In the genomic region with DNA sequence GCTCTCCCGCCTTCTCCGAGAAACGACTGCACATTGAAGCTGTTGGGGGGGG, we compare ENCODE assay signal across 7 mouse cellular contexts. TPM values are rescaled to one million over a fixed set of nuclear protein-coding genes. Genes with fewer than 3 reads are reported as not detected.
DNase-seq lines count a peak whose midpoint lies in the region; ATAC-seq and TF ChIP-seq lines count a peak whose summit lies in the region.

Gene Zfp384, plus strand, starts transcription at position 17 of the 52 bp plus-strand sequence.

- H3K79me2 ChIP-seq in CH12.LX (replicated peaks; ENCODE audit: control insufficient read depth, extremely low read depth, insufficient read depth, poor library complexity, severe bottlenecking) (peaks cover 32% of the 10 kb centered on the region), macrophage (ENCODE audit: inconsistent target) (peaks cover 39% of the 10 kb centered on the region)

- peaks cover 20 to 29% of the 10 kb centered on the region in 2 experiments for H3K36me3 ChIP-seq in CH12.LX (replicated peaks in 1 of 2; ENCODE audit: control insufficient read depth in 1 of 2, insufficient read depth in 1 of 2, low read length in 1 of 2)
- peaks cover 44% of the 10 kb centered on the region for H3K36me3 ChIP-seq in G1E (replicated peaks)
- peaks cover 8% of the 10 kb centered on the region for H3K36me3 ChIP-seq in forebrain, postnatal 0 days (ENCODE audit: insufficient read depth)
- H3K36me3 ChIP-seq in hindbrain, embryonic 15.5 days = peaks cover 24% of the 10 kb centered on the region; the same call in 1 of the 2 replicates
- H3K36me3 ChIP-seq in macrophage (ENCODE audit: inconsistent target) = peaks cover 28% of the 10 kb centered on the region

- dilution Hi-C loops in CH12.LX (cut with MboI; ENCODE audit: extremely low pct_ligation_motif_present, extremely low pct_unique_long_range_greater_than_20kb, low sequenced_read_pairs) = no loop called here

- peak within 1 kb of the TSS; percentile 70 for H3K27ac ChIP-seq in CH12.LX (ENCODE audit: insufficient read depth, low read depth)
- peak within 1 kb of the TSS; percentile 97 for H3K27ac ChIP-seq in forebrain, postnatal 0 days (ENCODE audit: low read depth, low read length)
- H3K27ac ChIP-seq in hindbrain, embryonic 15.5 days (replicated peaks) = peak within 1 kb of the TSS; percentile 98
- H3K27ac ChIP-seq in macrophage = peak within 1 kb of the TSS; percentile 96

- H3K9me3 ChIP-seq in CH12.LX (replicated peaks; ENCODE audit: low read length) = no peaks in the 10 kb centered on the region
- no peaks in the 10 kb centered on the region for H3K9me3 ChIP-seq in G1E (replicated peaks)
- H3K9me3 ChIP-seq in forebrain, postnatal 0 days (ENCODE audit: low read length) = no peaks in the 10 kb centered on the region
- H3K9me3 ChIP-seq in hindbrain, embryonic 15.5 days = no peaks in the 10 kb centered on the region

- H3K4me1 ChIP-seq in CH12.LX (ENCODE audit: control insufficient read depth in 1 of 2, insufficient read depth in 2 of 2) (peaks cover 0 to 45% of the 10 kb centered on the region in 2 experiments; a peak in 2 of 4 replicates), G1E (ENCODE audit: insufficient read depth, low read depth, low read length) (peaks cover 44% of the 10 kb centered on the region)
- H3K4me1 ChIP-seq in forebrain, postnatal 0 days (ENCODE audit: insufficient read depth) = no peaks in the 10 kb centered on the region
- peaks cover 46% of the 10 kb centered on the region for H3K4me1 ChIP-seq in hindbrain, embryonic 15.5 days (replicated peaks)

- TF ChIP-seq RAD21 in CH12.LX (IDR thresholded peaks at IDR 0.05; ENCODE audit: low read depth, low read length) = no peak

- 0% methylated on average over 2 of the region's 3 CpGs for WGBS in forebrain, postnatal 0 days
- 0% methylated on average over 2 of the region's 3 CpGs for WGBS in hindbrain, embryonic 15.5 days
- WGBS in macrophage (ENCODE audit: missing documents) = 0% methylated on average over 3 of the region's 3 CpGs

- in situ Hi-C loops in CH12.LX (cut with MboI; ENCODE audit: low pct_ligation_motif_present, low pct_unique_long_range_greater_than_20kb, low sequenced_read_pairs) = no loop called here

- DNase-seq in CH12.LX (ENCODE audit: extremely low read depth) (no peak), G1E (ENCODE audit: low spot score) (no peak)
- DNase-seq in forebrain, postnatal 0 days = no peak
- no peak for DNase-seq in cerebellum, adult 9-11 months
- no peak for DNase-seq in urinary bladder, postnatal 36 days (ENCODE audit: low spot score in 2 of 2)

- H3K4me2 ChIP-seq in CH12.LX (ENCODE audit: insufficient read depth, low read depth, poor library complexity, severe bottlenecking) = peak within 1 kb of the TSS; percentile 71
- peak within 1 kb of the TSS; percentile 72 for H3K4me2 ChIP-seq in forebrain, postnatal 0 days (ENCODE audit: low read depth)
- H3K4me2 ChIP-seq in hindbrain, embryonic 15.5 days = peak within 1 kb of the TSS; percentile 94

- TF ChIP-seq POLR2A in CH12.LX (IDR thresholded peaks at IDR 0.05; ENCODE audit: low read depth, low read length) = no peak

- H3K4me3 ChIP-seq in CH12.LX (replicated peaks in 1 of 3; ENCODE audit: low read depth in 2 of 3, low read length in 2 of 3, poor library complexity in 1 of 3) (peak within 1 kb of the TSS; percentile 79 to 94 (median 79)), G1E (ENCODE audit: low read depth, low read length) (peak within 1 kb of the TSS; percentile 83), macrophage (ENCODE audit: inconsistent target) (peak within 1 kb of the TSS; percentile 74)
- peak within 1 kb of the TSS; percentile 96 for H3K4me3 ChIP-seq in forebrain, postnatal 0 days (ENCODE audit: low read depth, low read length)
- H3K4me3 ChIP-seq in hindbrain, embryonic 15.5 days = peak within 1 kb of the TSS; percentile 74

- no peak for ATAC-seq in G1E (ENCODE audit: extremely low read depth, insufficient number of reproducible peaks, low FRiP score, poor library complexity, severe bottlenecking)
- ATAC-seq in forebrain, postnatal 0 days = no peak
- no peak for ATAC-seq in hindbrain, embryonic 15.5 days (ENCODE audit: low FRiP score, low read depth)

- no peak for TF ChIP-seq EP300 in CH12.LX (IDR thresholded peaks at IDR 0.05; ENCODE audit: low read length)

- H3K27me3 ChIP-seq in CH12.LX (replicated peaks) (no peaks in the 10 kb centered on the region), G1E (ENCODE audit: insufficient read depth, low read length) (peaks cover 2% of the 10 kb centered on the region; the same call in 1 of the 2 replicates)
- H3K27me3 ChIP-seq in forebrain, postnatal 0 days (ENCODE audit: insufficient read depth, low read length) = no peaks in the 10 kb centered on the region
- H3K27me3 ChIP-seq in hindbrain, embryonic 15.5 days = no peaks in the 10 kb centered on the region

- peak within 1 kb of the TSS; percentile 91 for H3K9ac ChIP-seq in CH12.LX (ENCODE audit: insufficient read depth, low read depth)
- peak within 1 kb of the TSS; percentile 90 for H3K9ac ChIP-seq in forebrain, postnatal 0 days
- peak within 1 kb of the TSS; percentile 78 for H3K9ac ChIP-seq in hindbrain, embryonic 15.5 days

- no peak for TF ChIP-seq CTCF in CH12.LX (conservative IDR thresholded peaks at IDR 0.05 in 1 of 2, IDR thresholded peaks at IDR 0.05 in 1 of 2; ENCODE audit: low read depth in 2 of 2, low read length in 2 of 2)
- no peak for TF ChIP-seq CTCF in G1E (IDR thresholded peaks at IDR 0.05; ENCODE audit: low read depth, low read length)
- TF ChIP-seq CTCF in forebrain, postnatal 0 days (IDR thresholded peaks at IDR 0.05; ENCODE audit: low read depth) = no peak

TF ChIP-seq in CH12.LX, 34 proteins besides CTCF, POLR2A, EP300 and RAD21:
- TF ChIP-seq BHLHE40 (IDR thresholded peaks at IDR 0.05; ENCODE audit: low read depth, low read length) (no peak), ZC3H11A (IDR thresholded peaks at IDR 0.05; ENCODE audit: low read depth, low read length) (no peak), RCOR1 (conservative IDR thresholded peaks at IDR 0.05; ENCODE audit: low read depth, low read length) (no peak), ETS1 (conservative IDR thresholded peaks at IDR 0.05; ENCODE audit: low read depth, low read length) (no peak), GABPA (IDR thresholded peaks at IDR 0.05; ENCODE audit: insufficient replicate concordance, low read depth, low read length) (no peak), JUND (conservative IDR thresholded peaks at IDR 0.05; ENCODE audit: low read depth, low read length) (no peak), MYC (IDR thresholded peaks at IDR 0.05; ENCODE audit: low read depth, low read length) (no peak), UBTF (IDR thresholded peaks at IDR 0.05; ENCODE audit: low read depth, low read length) (no peak), TBP (conservative IDR thresholded peaks at IDR 0.05; ENCODE audit: low read depth, low read length) (no peak), MXI1 (IDR thresholded peaks at IDR 0.05; ENCODE audit: low read depth, low read length) (no peak), MAZ (IDR thresholded peaks at IDR 0.05; ENCODE audit: low read depth, low read length) (no peak), HCFC1 (IDR thresholded peaks at IDR 0.05; ENCODE audit: low read depth, low read length) (no peak), NELFE (IDR thresholded peaks at IDR 0.05; ENCODE audit: low read depth, low read length) (no peak), PAX5 (IDR thresholded peaks at IDR 0.05; ENCODE audit: low read length) (no peak), IRF4 (IDR thresholded peaks at IDR 0.05; ENCODE audit: low read depth, low read length) (no peak), E2F4 (IDR thresholded peaks at IDR 0.05; ENCODE audit: insufficient replicate concordance, low read depth, low read length) (no peak), CHD1 (IDR thresholded peaks at IDR 0.05; ENCODE audit: low read depth, low read length) (no peak), USF1 (IDR thresholded peaks at IDR 0.05; ENCODE audit: low read depth, low read length) (no peak), ZMIZ1 (IDR thresholded peaks at IDR 0.05; ENCODE audit: low read depth, low read length) (no peak)
TF ChIP-seq in CH12.LX: peak in this region for 0.

RNA-seq across cellular contexts. Expression of gene Zfp384, which starts in this region (rescaled TPM):
- total RNA-seq in CH12.LX (2012; rRNA removed) (14.0 and 14.5 TPM in 2 replicates), CH12.LX (2014; rRNA removed) (14.9 and 17.0 TPM in 2 replicates), G1E (2014; fragmentation: Nextera tagmentation) (71.2 and 79.6 TPM in 2 replicates), G1E (2017) (22.9 and 25.7 TPM in 2 replicates)
- polyA plus RNA-seq in CH12.LX (2012; ENCODE audit: insufficient read length, low read depth) (32.0 and 34.4 TPM in 2 replicates), G1E (2012) (51.7 and 52.8 TPM in 2 replicates), macrophage (2018) (35.4 to 57.8 TPM (median 41.9 TPM) in 3 replicates)
- total RNA-seq in forebrain, postnatal 0 days (2014; rRNA removed) = 24.7 and 34.5 TPM in 2 replicates
- 7.2 and 8.4 TPM in 2 replicates for polyA plus RNA-seq in forebrain, postnatal 0 days (2015; fragmentation: Nextera tagmentation; extraction: Ambion mirVana)
- polyA plus RNA-seq in hindbrain, embryonic 15.5 days (2015; fragmentation: Nextera tagmentation; extraction: Ambion mirVana) = 14.9 and 19.6 TPM in 2 replicates
- 100 to 1,000 TPM; 105 to 210 (median 160) TPM for total RNA-seq in macrophage (2018; cell fraction: chromatin; rRNA removed)
- total RNA-seq in macrophage (2018; cell fraction: cytosol; rRNA removed) = 10 to 100 TPM; 25.5 to 46.2 (median 36.9) TPM
- total RNA-seq in macrophage (2018; cell fraction: nucleus; rRNA removed) = 100 to 1,000 TPM in 24 of 26 experiments, 10 to 100 TPM in 2; 83.3 to 158 (median 128) TPM
